Mouse (Mus musculus): ENCODE data around the gene Fgfr3.

GRCm38 (mm10) chr5:33689221-33689844 lies 32.1 kb upstream of the Fgfr3 start:
- TF ChIP-seq CHD2 (IDR thresholded peaks at IDR 0.05; ENCODE audit: low read depth, low read length) (no peak), HCFC1 (IDR thresholded peaks at IDR 0.05; ENCODE audit: borderline replicate concordance, insufficient read depth, low read length) (no peak)
